Mouse (Mus musculus): ENCODE measurements around the gene D030056L22Rik. TPM values are rescaled to one million over a fixed set of nuclear protein-coding genes. Genes with fewer than 3 reads are reported as not detected.

D030056L22Rik gene
- total and polyA plus RNA-seq, 3 experiments, result 4.7 to 11.1 (median 10.9) TPM

- Histone ChIP-seq H3K27ac (no peak overlapping the region), H3K36me3 (ENCODE audit: control insufficient read depth, insufficient read depth, low read length) (no peaks in the 10 kb centered on the region), H3K4me3 (no peak overlapping the region), H3K79me2 (replicated peaks; ENCODE audit: control insufficient read depth, insufficient read depth, low read length) (no peaks in the 10 kb centered on the region), H3K4me1 (ENCODE audit: control insufficient read depth, insufficient read depth, low read length) (no peaks in the 10 kb centered on the region), H3K27me3 (ENCODE audit: control insufficient read depth, insufficient read depth, low read length) (no peaks in the 10 kb centered on the region), H3K9ac (ENCODE audit: low read depth, low read length) (no peak overlapping the region)
- intact Hi-C loops (cut with DNase I), result no loop called here
- no peak for DNase-seq
- WGBS, result 35% methylated on average over 7 of the region's 7 CpGs
- no peak for TF ChIP-seq CTCF (IDR thresholded peaks at IDR 0.05)
- TF ChIP-seq POLR2A (IDR thresholded peaks at IDR 0.05; ENCODE audit: insufficient read depth, low read depth, low read length), result no peak
- no peak for TF ChIP-seq EP300 (IDR thresholded peaks at IDR 0.05; ENCODE audit: insufficient read depth, low read depth, low read length)
Observed at GRCm38 (mm10) chr19:18731077-18731476, 18.1 kb downstream of the D030056L22Rik start.

GRCm38 (mm10) chr19:18735901-18736300 is 22.9 kb downstream of the D030056L22Rik start:
- H3K27ac ChIP-seq, result no peak overlapping the region
- TF ChIP-seq POLR2A (IDR thresholded peaks at IDR 0.05; ENCODE audit: insufficient read depth, low read depth, low read length), result no peak
- TF ChIP-seq EP300 (IDR thresholded peaks at IDR 0.05; ENCODE audit: insufficient read depth, low read depth, low read length), result no peak
- no peak for TF ChIP-seq CTCF (IDR thresholded peaks at IDR 0.05)

GRCm38 (mm10) chr19:18739146-18739545 is 26.2 kb downstream of the D030056L22Rik start:
- DNase-seq, result no peak
- H3K36me3 ChIP-seq (ENCODE audit: control insufficient read depth, insufficient read depth, low read length), result no peaks in the 10 kb centered on the region
- no peaks in the 10 kb centered on the region for H3K27me3 ChIP-seq (ENCODE audit: control insufficient read depth, insufficient read depth, low read length)
- H3K27ac ChIP-seq, result no peak overlapping the region
- H3K4me3 ChIP-seq, result no peak overlapping the region
- no peaks in the 10 kb centered on the region for H3K4me1 ChIP-seq (ENCODE audit: control insufficient read depth, insufficient read depth, low read length)
- intact Hi-C loops (cut with DNase I), result no loop called here
- 85% methylated on average over 7 of the region's 7 CpGs for WGBS
- no peak overlapping the region for H3K9ac ChIP-seq (ENCODE audit: low read depth, low read length)
- no peak for TF ChIP-seq CTCF (IDR thresholded peaks at IDR 0.05)
- TF ChIP-seq EP300 (IDR thresholded peaks at IDR 0.05; ENCODE audit: insufficient read depth, low read depth, low read length), result no peak
- no peak for TF ChIP-seq POLR2A (IDR thresholded peaks at IDR 0.05; ENCODE audit: insufficient read depth, low read depth, low read length)
- H3K79me2 ChIP-seq (replicated peaks; ENCODE audit: control insufficient read depth, insufficient read depth, low read length), result no peaks in the 10 kb centered on the region

More at GRCm38 (mm10) chr19:18735901-18736300, 22.9 kb downstream of the D030056L22Rik start:
- Histone ChIP-seq H3K9ac (ENCODE audit: low read depth, low read length) (no peak overlapping the region), H3K79me2 (replicated peaks; ENCODE audit: control insufficient read depth, insufficient read depth, low read length) (no peaks in the 10 kb centered on the region), H3K36me3 (ENCODE audit: control insufficient read depth, insufficient read depth, low read length) (no peaks in the 10 kb centered on the region), H3K27me3 (ENCODE audit: control insufficient read depth, insufficient read depth, low read length) (no peaks in the 10 kb centered on the region), H3K4me1 (ENCODE audit: control insufficient read depth, insufficient read depth, low read length) (no peaks in the 10 kb centered on the region), H3K4me3 (no peak overlapping the region)
- intact Hi-C loops (cut with DNase I), result no loop called here
- 92% methylated on average over 4 of the region's 4 CpGs for WGBS
- DNase-seq, result no peak

GRCm38 (mm10) chr19:18743946-18744345 is 31.0 kb downstream of the D030056L22Rik start:
- Histone ChIP-seq H3K79me2 (replicated peaks; ENCODE audit: control insufficient read depth, insufficient read depth, low read length) (no peaks in the 10 kb centered on the region), H3K4me3 (no peak overlapping the region), H3K9ac (ENCODE audit: low read depth, low read length) (no peak overlapping the region), H3K4me1 (ENCODE audit: control insufficient read depth, insufficient read depth, low read length) (no peaks in the 10 kb centered on the region), H3K27ac (no peak overlapping the region), H3K36me3 (ENCODE audit: control insufficient read depth, insufficient read depth, low read length) (no peaks in the 10 kb centered on the region), H3K27me3 (ENCODE audit: control insufficient read depth, insufficient read depth, low read length) (no peaks in the 10 kb centered on the region)
- WGBS, result 86% methylated on average over 5 of the region's 5 CpGs
- no peak for TF ChIP-seq CTCF (IDR thresholded peaks at IDR 0.05)
- TF ChIP-seq EP300 (IDR thresholded peaks at IDR 0.05; ENCODE audit: insufficient read depth, low read depth, low read length), result no peak
- TF ChIP-seq POLR2A (IDR thresholded peaks at IDR 0.05; ENCODE audit: insufficient read depth, low read depth, low read length), result no peak
- intact Hi-C loops (cut with DNase I), result no loop called here
- DNase-seq, result no peak

GRCm38 (mm10) chr19:18746576-18747340 is 33.8 kb downstream of the D030056L22Rik start:
- intact Hi-C loops (cut with DNase I), result no loop called here
- TF ChIP-seq CTCF (IDR thresholded peaks at IDR 0.05), result no peak
- TF ChIP-seq POLR2A (IDR thresholded peaks at IDR 0.05; ENCODE audit: insufficient read depth, low read depth, low read length), result no peak
- no peak for TF ChIP-seq EP300 (IDR thresholded peaks at IDR 0.05; ENCODE audit: insufficient read depth, low read depth, low read length)
- no peaks in the 10 kb centered on the region for H3K79me2 ChIP-seq (replicated peaks; ENCODE audit: control insufficient read depth, insufficient read depth, low read length)

GRCm38 (mm10) chr19:18747379-18747778 is 34.4 kb downstream of the D030056L22Rik start:
- Histone ChIP-seq H3K4me3 (no peak overlapping the region), H3K36me3 (ENCODE audit: control insufficient read depth, insufficient read depth, low read length) (no peaks in the 10 kb centered on the region), H3K27ac (no peak overlapping the region), H3K27me3 (ENCODE audit: control insufficient read depth, insufficient read depth, low read length) (no peaks in the 10 kb centered on the region), H3K79me2 (replicated peaks; ENCODE audit: control insufficient read depth, insufficient read depth, low read length) (no peaks in the 10 kb centered on the region), H3K9ac (ENCODE audit: low read depth, low read length) (no peak overlapping the region), H3K4me1 (ENCODE audit: control insufficient read depth, insufficient read depth, low read length) (no peaks in the 10 kb centered on the region)
- intact Hi-C loops (cut with DNase I), result no loop called here
- no peak for DNase-seq
- TF ChIP-seq EP300 (IDR thresholded peaks at IDR 0.05; ENCODE audit: insufficient read depth, low read depth, low read length), result no peak
- no peak for TF ChIP-seq CTCF (IDR thresholded peaks at IDR 0.05)
- no peak for TF ChIP-seq POLR2A (IDR thresholded peaks at IDR 0.05; ENCODE audit: insufficient read depth, low read depth, low read length)
- WGBS, result 96% methylated on average over 4 of the region's 4 CpGs

More at GRCm38 (mm10) chr19:18746576-18747340, 33.8 kb downstream of the D030056L22Rik start:
- DNase-seq, result no peak
- Histone ChIP-seq H3K27ac (no peak overlapping the region), H3K4me3 (no peak overlapping the region), H3K4me1 (ENCODE audit: control insufficient read depth, insufficient read depth, low read length) (no peaks in the 10 kb centered on the region), H3K9ac (ENCODE audit: low read depth, low read length) (no peak overlapping the region), H3K36me3 (ENCODE audit: control insufficient read depth, insufficient read depth, low read length) (no peaks in the 10 kb centered on the region), H3K27me3 (ENCODE audit: control insufficient read depth, insufficient read depth, low read length) (no peaks in the 10 kb centered on the region)
- 85% methylated on average over 5 of the region's 5 CpGs for WGBS

Data from heart, adult 2 months (tissue).